Mouse (Mus musculus) myocyte (in vitro differentiated cells): Measurements from ENCODE around the gene Dag1.

Source experiments
- MAX ChIP-seq: IDR thresholded peaks from one replicate; pipeline ENCODE4 v1.6.1; 2011; ENCODE audit warnings: low read depth, mild to moderate bottlenecking, control low read depth
- POLR2A ChIP-seq: IDR thresholded peaks from one replicate; pipeline ENCODE4 v1.6.1; 2011; ENCODE audit warnings: low read depth, mild to moderate bottlenecking, control low read depth, moderate library complexity; ENCODE audit not compliant: insufficient read length
- TCF12 ChIP-seq: IDR thresholded peaks from one replicate; pipeline ENCODE4 v1.6.1; 2011; ENCODE audit warnings: mild to moderate bottlenecking, control low read depth; ENCODE audit not compliant: poor library complexity, insufficient read depth, severe bottlenecking
- USF1 ChIP-seq: IDR thresholded peaks from one replicate; pipeline ENCODE4 v1.6.1; 2011; ENCODE audit warnings: low read depth, mild to moderate bottlenecking, control low read depth, moderate library complexity

- TF ChIP-seq TCF12 (no peak), POLR2A (no peak), USF1 (no peak), MAX (no peak)
Measured at GRCm38 (mm10) chr9:108296453-108297355, 32.9 kb upstream of the Dag1 start, which contains the start of gene Amt.
